Mouse (Mus musculus): ENCODE results near the gene Pcdh8.

Pcdh8 gene

GRCm38 (mm10) chr14:79753733-79754132 is 17.4 kb downstream of the Pcdh8 start:
- DNase-seq = no peak

GRCm38 (mm10) chr14:79740515-79740914 is 30.6 kb downstream of the Pcdh8 start:
- no peak for DNase-seq

- no peak for DNase-seq
These were observed 32.7 kb downstream of the Pcdh8 start for GRCm38 (mm10) chr14:79738441-79738840.

GRCm38 (mm10) chr14:79737642-79738379 is 33.3 kb downstream of the Pcdh8 start:
- DNase-seq = peak; percentile 5 to 9

GRCm38 (mm10) chr14:79736781-79737180 is 34.3 kb downstream of the Pcdh8 start:
- no peak for DNase-seq

- DNase-seq = no peak
These were observed 37.6 kb downstream of the Pcdh8 start for GRCm38 (mm10) chr14:79733501-79733900.

GRCm38 (mm10) chr14:79728811-79729210 is 42.3 kb downstream of the Pcdh8 start:
- DNase-seq = no peak

GRCm38 (mm10) chr14:79724002-79724681 is 47.0 kb downstream of the Pcdh8 start:
- no peak for DNase-seq

GRCm38 (mm10) chr14:79722228-79722627 is 48.9 kb downstream of the Pcdh8 start:
- no peak for DNase-seq

Data from B cell, adult 2 months (primary cell).